Mouse (Mus musculus) CH12.LX (cell line): Measurements from ENCODE around the gene Lancl2.

Experiments used
- CHD2 ChIP-seq: IDR thresholded peaks from 2 replicates; pipeline ENCODE4 v1.6.1; 2011; ENCODE audit warnings: low read length, improper control_type of control experiment
- CTCF ChIP-seq, 2 experiments: IDR thresholded peaks in 1 of 2; conservative IDR thresholded peaks in 1 of 2; 2 replicates each; pipeline ENCODE4 v1.5.1; 2011 to 2012; ENCODE audit warnings: low read depth in 2 of 2, low read length in 2 of 2, improper control_type of control experiment in 1 of 2, inconsistent platforms in 1 of 2, mild to moderate bottlenecking in 1 of 2, moderate library complexity in 1 of 2
- JUND ChIP-seq: conservative IDR thresholded peaks from 2 replicates; pipeline ENCODE4 v1.6.1; 2011; ENCODE audit warnings: low read depth, low read length, improper control_type of control experiment
- MAZ ChIP-seq: IDR thresholded peaks from 2 replicates; pipeline ENCODE4 v1.6.1; 2012; ENCODE audit warnings: low read depth, mild to moderate bottlenecking, inconsistent platforms, low read length, improper control_type of control experiment, moderate library complexity
- NELFE ChIP-seq: IDR thresholded peaks from 2 replicates; pipeline ENCODE4 v1.6.1; 2011; ENCODE audit warnings: low read depth, low read length, improper control_type of control experiment
- POLR2A ChIP-seq: IDR thresholded peaks from 2 replicates; pipeline ENCODE4 v1.6.1; 2011; ENCODE audit warnings: low read depth, mild to moderate bottlenecking, improper control_type of control experiment, low read length
- TCF12 ChIP-seq: IDR thresholded peaks from 2 replicates; pipeline ENCODE4 v1.6.1; 2014; ENCODE audit warnings: low read depth, mild to moderate bottlenecking, inconsistent platforms, low read length, improper control_type of control experiment
- USF2 ChIP-seq: conservative IDR thresholded peaks from 2 replicates; pipeline ENCODE4 v1.6.1; 2011; ENCODE audit warnings: low read depth, low read length, improper control_type of control experiment

GRCm38 (mm10) chr6:57744974-57745747 lies 42.8 kb downstream of the Lancl2 start:
- TF ChIP-seq CTCF (conservative IDR thresholded peaks at IDR 0.05 in 1 of 2, IDR thresholded peaks at IDR 0.05 in 1 of 2; ENCODE audit: low read depth in 2 of 2, low read length in 2 of 2) (no peak), MAZ (no peak), NELFE (no peak), CHD2 (no peak), USF2 (no peak), TCF12 (no peak), POLR2A (no peak), JUND (no peak)
